Mouse (Mus musculus): Measurements from ENCODE around the gene Tfdp2. TPM values are rescaled to one million over a fixed set of nuclear protein-coding genes. Genes with fewer than 3 reads are reported as not detected.
A peak's percentile ranks its signal among the peaks of the same experiment; 100 is the strongest.

Gene Tfdp2
- polyA plus RNA-seq, 1 experiment from 2014 or later = 39.2 TPM

GRCm38 (mm10) chr9:96364141-96364838, 168.2 kb downstream of the Tfdp2 start, which contains the start of gene Atp1b3:
Gene Atp1b3 (minus strand): TSS chr9:96364442.
- no peaks in the 10 kb centered on the region for H3K36me3 ChIP-seq
- H3K4me3 ChIP-seq (replicated peaks) = peak within 1 kb of the TSS; percentile 85
- H3K9ac ChIP-seq = peak within 1 kb of the TSS; percentile 82
- H3K27me3 ChIP-seq (replicated peaks) = no peaks in the 10 kb centered on the region
- no peaks in the 10 kb centered on the region for H3K9me3 ChIP-seq
- ATAC-seq = peak; percentile 99
- under 1% methylated on average over 71 of the region's 81 CpGs for WGBS
- H3K4me2 ChIP-seq (replicated peaks) = peak within 1 kb of the TSS; percentile 79
- peaks cover 9% of the 10 kb centered on the region; the same call in 1 of the 2 replicates for H3K4me1 ChIP-seq (replicated peaks)
- H3K27ac ChIP-seq = peak within 1 kb of the TSS; percentile 94

DNA sequence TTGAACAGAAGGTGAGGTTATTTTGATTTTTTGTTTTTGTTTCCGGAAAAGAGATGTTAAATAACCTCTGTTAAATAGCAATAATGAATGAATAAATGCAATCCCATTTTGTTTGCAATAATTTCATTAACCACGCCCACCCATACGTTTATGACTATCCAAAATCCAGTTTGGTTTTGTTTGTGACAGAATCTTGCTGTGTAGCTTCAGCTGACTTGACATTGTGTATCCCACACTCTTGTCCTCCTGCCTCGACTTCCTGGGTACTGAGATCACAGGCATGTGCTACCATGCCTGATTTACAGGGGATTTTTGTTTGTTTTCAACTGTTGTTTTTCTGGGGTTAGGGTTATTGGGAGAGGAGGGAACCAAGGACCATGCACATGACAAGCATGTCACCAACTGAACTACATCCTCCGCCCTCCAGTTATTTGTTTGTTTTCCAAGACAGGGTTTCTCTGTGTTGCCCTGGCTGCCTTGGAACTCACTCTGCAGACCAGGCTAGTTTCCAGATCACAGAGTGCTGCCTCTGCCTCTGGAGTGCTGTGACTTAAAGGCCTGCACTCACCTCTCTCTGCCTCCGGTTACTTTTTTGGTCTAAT, 169.3 kb downstream of the Tfdp2 start:
- WGBS = 60% methylated on average over 6 of the region's 6 CpGs
- H3K4me1 ChIP-seq (replicated peaks) = peaks cover 9% of the 10 kb centered on the region; the same call in 1 of the 2 replicates
- no peak for ATAC-seq
- H3K4me3 ChIP-seq (replicated peaks) = no peak overlapping the region
- H3K36me3 ChIP-seq = no peaks in the 10 kb centered on the region
- no peak overlapping the region for H3K9ac ChIP-seq
- no peak overlapping the region for H3K27ac ChIP-seq
- H3K27me3 ChIP-seq (replicated peaks) = no peaks in the 10 kb centered on the region
- no peaks in the 10 kb centered on the region for H3K9me3 ChIP-seq
- H3K4me2 ChIP-seq (replicated peaks) = no peak overlapping the region

DNA sequence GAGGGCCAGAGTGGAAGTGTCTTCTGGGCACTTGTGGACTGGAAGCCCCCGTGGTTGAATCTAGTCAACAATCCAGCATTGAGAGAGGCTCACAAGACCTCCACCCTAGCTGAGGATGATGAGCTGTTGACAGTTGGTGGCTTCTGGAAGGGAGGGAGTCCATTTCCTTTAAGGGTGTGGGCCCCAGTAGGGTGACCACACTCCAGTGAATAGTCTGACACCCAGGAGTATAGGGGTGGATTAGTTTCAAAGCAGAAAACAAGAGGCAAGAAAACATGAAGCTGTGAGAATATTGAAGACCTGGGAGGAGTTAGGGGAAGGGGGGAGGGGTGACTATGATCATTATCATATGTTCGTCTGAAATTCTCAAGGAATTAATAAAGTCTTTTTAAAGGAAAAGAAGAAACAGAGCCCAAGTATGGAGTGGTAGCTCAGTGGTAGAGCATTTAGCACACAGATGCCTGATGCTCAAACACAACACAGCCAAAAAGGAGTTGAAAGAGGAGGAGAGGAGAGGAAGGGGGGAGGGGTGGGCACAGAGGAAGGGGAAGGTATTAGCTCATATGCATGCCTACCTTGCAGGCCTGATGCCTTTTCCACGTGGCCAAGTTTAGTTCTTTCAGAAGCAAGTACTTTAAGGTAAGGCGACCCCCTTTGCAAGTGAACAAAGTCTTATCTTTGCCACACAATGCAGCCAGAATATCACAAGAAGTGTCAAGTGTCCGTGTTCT, 173.7 kb downstream of the Tfdp2 start:
- H3K36me3 ChIP-seq = no peaks in the 10 kb centered on the region
- no peaks in the 10 kb centered on the region for H3K4me1 ChIP-seq (replicated peaks)
- H3K4me3 ChIP-seq (replicated peaks) = no peak overlapping the region
- no peaks in the 10 kb centered on the region for H3K9me3 ChIP-seq
- no peak overlapping the region for H3K4me2 ChIP-seq (replicated peaks)
- no peak for ATAC-seq
- no peaks in the 10 kb centered on the region for H3K27me3 ChIP-seq (replicated peaks)
- 56% methylated on average over 5 of the region's 5 CpGs for WGBS
- no peak overlapping the region for H3K27ac ChIP-seq
- no peak overlapping the region for H3K9ac ChIP-seq

GRCm38 (mm10) chr9:96371075-96371474, 175.0 kb downstream of the Tfdp2 start:
- no peak overlapping the region for H3K4me3 ChIP-seq (replicated peaks)
- no peaks in the 10 kb centered on the region for H3K4me1 ChIP-seq (replicated peaks)
- H3K27me3 ChIP-seq (replicated peaks) = no peaks in the 10 kb centered on the region
- no peak overlapping the region for H3K9ac ChIP-seq
- H3K4me2 ChIP-seq (replicated peaks) = no peak overlapping the region
- no peak overlapping the region for H3K27ac ChIP-seq
- WGBS = 64% methylated on average over 5 of the region's 5 CpGs
- no peak for ATAC-seq
- H3K36me3 ChIP-seq = no peaks in the 10 kb centered on the region
- H3K9me3 ChIP-seq = no peaks in the 10 kb centered on the region

Other genes starting within 250 kb of the Tfdp2 start
- gene Xrn1, start 241.5 kb upstream of the Tfdp2 start, polyA plus RNA-seq (2015; fragmentation: Nextera tagmentation; extraction: Ambion mirVana) = 14.5 and 14.9 TPM in 2 replicates
- gene Gk5, start 76.9 kb upstream of the Tfdp2 start, polyA plus RNA-seq (2015; fragmentation: Nextera tagmentation; extraction: Ambion mirVana) = 4.4 and 4.9 TPM in 2 replicates
- 138 and 153 TPM in 2 replicates for gene Atp1b3, start 168.2 kb downstream of the Tfdp2 start, polyA plus RNA-seq (2015; fragmentation: Nextera tagmentation; extraction: Ambion mirVana)

Data from intestine, embryonic 15.5 days (tissue).